Comparison of ENCODE assay signal across 10 mouse cellular contexts in the genomic region with DNA sequence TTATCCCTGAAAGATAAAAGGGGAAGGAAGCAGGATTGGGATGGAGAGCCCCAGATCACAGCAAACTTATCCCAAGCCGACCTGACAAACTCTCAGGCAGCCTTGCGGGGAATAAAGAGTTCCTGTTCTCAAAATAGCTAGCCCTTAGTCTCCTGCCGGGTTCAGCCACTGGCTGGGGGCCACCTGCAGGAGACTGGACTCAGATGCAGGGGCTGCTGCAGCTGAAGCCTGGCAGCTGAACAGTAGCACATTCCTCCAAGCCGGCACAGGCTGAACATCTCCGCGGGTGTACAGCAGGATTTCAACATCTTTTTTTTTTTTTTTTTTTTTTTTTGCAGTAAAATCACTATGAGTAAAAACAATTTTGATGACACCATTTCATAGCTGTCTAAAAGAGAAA.
A peak's percentile ranks its signal among the peaks of the same experiment; 100 is the strongest.
DNase-seq lines count a peak whose midpoint lies in the region; ATAC-seq and TF ChIP-seq lines count a peak whose summit lies in the region.
"Had no signal": no experiment of that assay in that cellular context is flagged by ENCODE, and none has a peak within 500 bp of the region (broad histone marks: within the 10 kb centered on the region; RNA-seq: fewer than 3 reads in every experiment).

No protein-coding gene starts in this region.

- WGBS in lung, embryonic 16.5 days: 11% methylated on average over 6 of the region's 6 CpGs
- 22% methylated on average over 6 of the region's 6 CpGs for WGBS in midbrain, postnatal 0 days

- no peaks in the 10 kb centered on the region for H3K9me3 ChIP-seq in lung, embryonic 16.5 days (ENCODE audit: control insufficient read depth, low read length)
- no peaks in the 10 kb centered on the region for H3K9me3 ChIP-seq in midbrain, postnatal 0 days (ENCODE audit: low read length)
- H3K9me3 ChIP-seq: hindbrain, embryonic 13.5 days; midbrain, embryonic 15.5 days had no signal

- H3K9ac ChIP-seq in lung, embryonic 16.5 days (ENCODE audit: low read length): no peak overlapping the region
- H3K9ac ChIP-seq in midbrain, postnatal 0 days (replicated peaks; ENCODE audit: low read length, poor library complexity, severe bottlenecking): no peak overlapping the region
- H3K9ac ChIP-seq: hindbrain, embryonic 13.5 days; midbrain, embryonic 15.5 days had no signal

- H3K27ac ChIP-seq in lung, embryonic 16.5 days (ENCODE audit: low read length): no peak overlapping the region
- H3K27ac ChIP-seq in midbrain, postnatal 0 days (ENCODE audit: low read depth, low read length): no peak overlapping the region
- H3K27ac ChIP-seq: hindbrain, embryonic 13.5 days; midbrain, embryonic 15.5 days had no signal

- H3K4me2 ChIP-seq in lung, embryonic 16.5 days (ENCODE audit: low read depth, low read length): no peak overlapping the region
- H3K4me2 ChIP-seq in midbrain, postnatal 0 days (ENCODE audit: low read depth, low read length, poor library complexity, severe bottlenecking): no peak overlapping the region
- H3K4me2 ChIP-seq: hindbrain, embryonic 13.5 days; midbrain, embryonic 15.5 days had no signal

- H3K36me3 ChIP-seq in lung, embryonic 16.5 days (ENCODE audit: control insufficient read depth, insufficient read depth, low read length): no peaks in the 10 kb centered on the region
- H3K36me3 ChIP-seq in midbrain, postnatal 0 days (ENCODE audit: insufficient read depth, low read length): peaks cover 18% of the 10 kb centered on the region

- TF ChIP-seq CTCF in midbrain, postnatal 0 days (IDR thresholded peaks at IDR 0.05): no peak

- intact Hi-C loops in gastrocnemius, postnatal 14 days (cut with DNase I; ENCODE audit: low total_unique reads): no loop called here

- peak; percentile 56; the same call in 1 of the 2 replicates for ATAC-seq in lung, embryonic 16.5 days (ENCODE audit: low read depth)
- no peak for ATAC-seq in midbrain, postnatal 0 days (ENCODE audit: low FRiP score)
- ATAC-seq: midbrain, embryonic 15.5 days had no signal

- no peak overlapping the region for H3K4me3 ChIP-seq in lung, embryonic 16.5 days (ENCODE audit: low read length)
- no peak overlapping the region for H3K4me3 ChIP-seq in midbrain, postnatal 0 days (ENCODE audit: low read depth, low read length)
- H3K4me3 ChIP-seq: hindbrain, embryonic 13.5 days; midbrain, embryonic 15.5 days had no signal

- peak; percentile 20 for DNase-seq in gastrocnemius, postnatal 14 days
- DNase-seq in gastrocnemius, postnatal 10 days: no peak
- DNase-seq in lung, postnatal 25 days (ENCODE audit: low spot score): no peak
- peak; percentile 6 for DNase-seq in heart, adult 8-10 months (ENCODE audit: low spot score)
- DNase-seq in mesoderm, embryonic 11.5 days (ENCODE audit: low read depth, low spot score): peak; percentile 34
- no peak for DNase-seq in midbrain, postnatal 0 days (ENCODE audit: low spot score)
- DNase-seq in adrenal gland, adult 2 months: no peak

- H3K4me1 ChIP-seq in lung, embryonic 16.5 days (replicated peaks; ENCODE audit: control insufficient read depth, insufficient read depth, low read length): no peaks in the 10 kb centered on the region
- H3K4me1 ChIP-seq in midbrain, postnatal 0 days (ENCODE audit: insufficient read depth, low read length): no peaks in the 10 kb centered on the region
- H3K4me1 ChIP-seq: hindbrain, embryonic 13.5 days had no signal

- no peaks in the 10 kb centered on the region for H3K27me3 ChIP-seq in lung, embryonic 16.5 days (ENCODE audit: control insufficient read depth, insufficient read depth, low read depth, low read length)
- no peaks in the 10 kb centered on the region for H3K27me3 ChIP-seq in midbrain, postnatal 0 days (ENCODE audit: insufficient read depth, low read length)
- H3K27me3 ChIP-seq: hindbrain, embryonic 13.5 days; midbrain, embryonic 15.5 days had no signal

Comparison
In these comparisons a context has a peak if more than half of its experiments do, and no peak if none do; other contexts are left out.
1. DNase-seq: peak in gastrocnemius, postnatal 14 days (single experiment), heart, adult 8-10 months (single experiment) and mesoderm, embryonic 11.5 days (single experiment); none in gastrocnemius, postnatal 10 days (single experiment), lung, postnatal 25 days (single experiment), midbrain, postnatal 0 days (single experiment) and adrenal gland, adult 2 months (single experiment).